Mouse (Mus musculus) liver, embryonic 14.5 days (tissue): ENCODE measurements around the gene B4galt3. TPM values are rescaled to one million over a fixed set of nuclear protein-coding genes. Genes with fewer than 3 reads are reported as not detected.

Experiments used
- ATAC-seq: fragments of 200-750 bp; cut with Nextera tagmentation; 2 replicates; pipeline ENCODE4 v1.8.0; 2017; ENCODE audit warnings: moderate number of reproducible peaks, mild to moderate bottlenecking, moderate library complexity; ENCODE audit not compliant: insufficient read depth
- DNase-seq, 3 experiments: peaks; one replicate each; pipeline ENCODE4 v3.0.0-alpha.2; 2012 to 2013; ENCODE audit warnings: low read depth in 3 of 3, low spot score in 3 of 3
- H3K27ac ChIP-seq: fragments of 300-500 bp; sonication (generic); 2 replicates; pipeline ENCODE4 v1.5.1; 2014; ENCODE audit warnings: moderate library complexity, mild to moderate bottlenecking, control low read depth, inconsistent platforms
- H3K27me3 ChIP-seq: fragments of 300-500 bp; sonication (generic); 2 replicates; pipeline ENCODE4 v1.6.1; 2014; ENCODE audit warnings: mild to moderate bottlenecking, low read length, moderate library complexity; ENCODE audit not compliant: control insufficient read depth, insufficient read depth
- H3K36me3 ChIP-seq: fragments of 300-500 bp; sonication (generic); replicated peaks from 2 replicates; pipeline ENCODE4 v1.6.1; 2014; ENCODE audit warnings: low read depth; ENCODE audit not compliant: control insufficient read depth, insufficient read depth
- H3K4me1 ChIP-seq, 2 experiments: fragments of 200-500 bp in 1 of 2; fragments of 300-500 bp in 1 of 2; sonication (generic) in 1 of 2; replicated peaks; 2 replicates each; pipeline ENCODE4 v1.6.1; 2012 to 2014; ENCODE audit warnings: antibody characterized with exemption in 1 of 2, inconsistent platforms in 1 of 2, low read length in 1 of 2; ENCODE audit not compliant: control insufficient read depth in 2 of 2, insufficient read depth in 2 of 2
- H3K4me2 ChIP-seq: fragments of 300-500 bp; sonication (generic); 2 replicates; pipeline ENCODE4 v1.6.1; 2014; ENCODE audit warnings: low read depth, mild to moderate bottlenecking, control low read depth, moderate library complexity
- H3K4me3 ChIP-seq, 2 experiments: fragments of 200-500 bp in 1 of 2; fragments of 300-500 bp in 1 of 2; sonication (generic) in 1 of 2; 2 replicates each; pipeline ENCODE4 v1.5.1; 2012 to 2014; ENCODE audit warnings: low read depth in 2 of 2, low read length in 2 of 2, mild to moderate bottlenecking in 2 of 2, control low read depth in 1 of 2, inconsistent platforms in 1 of 2, moderate library complexity in 1 of 2; ENCODE audit not compliant: insufficient read depth in 1 of 2
- H3K9ac ChIP-seq: fragments of 300-500 bp; sonication (generic); replicated peaks from 2 replicates; pipeline ENCODE4 v1.6.1; 2014; ENCODE audit warnings: mild to moderate bottlenecking, control low read depth, moderate library complexity
- H3K9me3 ChIP-seq: fragments of 300-500 bp; sonication (generic); 2 replicates; pipeline ENCODE4 v1.6.1; 2016; ENCODE audit warnings: low read length, mixed read lengths; ENCODE audit not compliant: control insufficient read depth
- CTCF ChIP-seq: IDR thresholded peaks from 2 replicates; pipeline ENCODE4 v1.5.1; 2016; ENCODE audit warnings: antibody characterized with exemption, low read depth, control low read depth
- EP300 ChIP-seq: IDR thresholded peaks from 2 replicates; pipeline ENCODE4 v1.6.1; 2016; ENCODE audit warnings: antibody characterized with exemption, low read depth
- WGBS: fragments of 180-500 bp; shearing (Covaris S2); extraction: QIAGEN DNeasy Blood & Tissue Kit; methylation state at CpG from one replicate; pipeline ENCODE4 v1.1.7; 2014; ENCODE audit not compliant: insufficient replicate concordance; 5-methylcytosine and 5-hydroxymethylcytosine counted together
- polyA plus RNA-seq, 2 experiments: library from polyadenylated mRNA; depleted of rRNA in 1 of 2; stranded (reverse) in 1 of 2; unstranded in 1 of 2; fragments of >200 nt; fragmentation: Nextera tagmentation in 1 of 2; extraction: Ambion mirVana in 1 of 2; gene quantifications; 2 replicates each; pipeline versions ENCODE4 v1.2.1 to v1.2.3; 2012 to 2014

B4galt3 gene
- polyA plus RNA-seq, 2 experiments: 12.7 to 14.5 TPM

DNA sequence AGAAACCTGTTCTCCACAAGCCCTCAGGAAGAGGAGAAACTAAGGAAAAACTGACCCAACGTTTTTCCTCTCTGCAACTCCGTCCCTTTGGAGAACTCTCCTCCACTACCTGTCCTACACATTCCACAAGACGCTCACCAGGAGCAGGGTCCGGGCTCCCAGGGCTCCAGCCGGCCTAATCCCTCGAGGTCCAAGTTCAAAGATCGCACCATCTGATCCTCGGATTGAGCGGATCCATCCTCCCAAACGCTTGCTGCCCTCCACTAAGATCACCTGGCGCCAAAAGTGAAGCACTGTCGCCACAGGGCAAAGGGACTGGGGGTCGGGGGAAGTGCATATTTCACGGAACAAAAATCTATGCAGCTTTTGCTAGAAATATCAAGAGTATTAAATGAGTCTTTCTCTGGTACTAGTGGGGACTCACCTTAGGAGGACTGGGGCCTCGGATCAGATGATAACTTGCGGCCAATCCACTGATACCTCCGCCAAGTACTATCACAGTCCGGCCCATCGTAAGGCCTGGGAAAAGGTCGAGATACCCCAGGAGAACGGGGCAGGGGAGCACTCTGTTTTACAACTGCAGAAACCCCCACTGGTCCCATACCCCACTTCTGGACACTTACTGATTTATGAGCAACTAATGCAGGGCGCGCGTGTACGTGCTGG lies 10.3 kb downstream of the B4galt3 start:
- Histone ChIP-seq H3K9me3 (no peaks in the 10 kb centered on the region), H3K4me2 (peak overlapping the region; percentile 95), H3K27me3 (no peaks in the 10 kb centered on the region), H3K36me3 (peaks cover 65% of the 10 kb centered on the region), H3K27ac (peak overlapping the region; percentile 96), H3K4me3 (peak overlapping the region; percentile 66 to 93), H3K9ac (peak overlapping the region; percentile 100), H3K4me1 (peaks cover 8 to 13% of the 10 kb centered on the region in 2 experiments; a peak in 3 of 4 replicates)
- TF ChIP-seq EP300: no peak
- no peak for TF ChIP-seq CTCF
- ATAC-seq: peak; percentile 56
- 1% methylated on average over 25 of the region's 25 CpGs for WGBS
- no peak for DNase-seq

DNA sequence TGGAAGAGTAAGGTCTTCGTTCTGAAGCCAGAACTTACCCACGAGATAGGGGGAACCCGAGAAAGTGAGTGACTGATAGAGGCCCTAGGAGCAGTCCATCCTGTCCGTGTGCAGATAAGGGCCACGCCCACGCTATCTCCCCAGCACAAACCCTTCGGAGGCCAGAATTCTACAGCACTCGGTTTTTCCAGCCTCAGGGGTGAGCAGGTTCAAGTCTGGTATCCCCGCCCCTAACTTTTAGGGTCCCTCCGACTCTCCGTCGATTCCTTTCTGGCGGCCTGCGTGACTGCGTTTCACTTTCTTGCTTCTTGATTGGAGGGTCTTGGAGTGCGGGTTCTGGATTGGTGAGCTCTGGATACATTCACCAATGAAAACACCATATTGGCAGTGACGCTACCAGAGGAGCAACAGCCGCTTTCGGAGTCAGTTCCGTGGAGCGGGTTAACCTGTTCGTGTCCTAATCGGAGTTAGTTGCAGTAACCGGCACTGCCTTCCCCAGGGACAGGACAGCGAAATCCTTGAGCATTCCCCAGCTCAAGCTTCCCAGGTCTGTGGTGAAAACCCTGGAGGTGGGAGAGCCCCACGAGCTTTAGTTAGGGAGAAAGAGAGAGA lies 10.9 kb downstream of the B4galt3 start, which contains the start of gene Ppox:
Gene Ppox, minus strand, starts transcription at position 271 of the 612 bp plus-strand sequence.
- Histone ChIP-seq H3K27ac (peak within 1 kb of the TSS; percentile 96), H3K27me3 (no peaks in the 10 kb centered on the region), H3K36me3 (peaks cover 59% of the 10 kb centered on the region), H3K4me3 (peak within 1 kb of the TSS; percentile 66 to 93), H3K4me2 (peak within 1 kb of the TSS; percentile 95), H3K9me3 (no peaks in the 10 kb centered on the region), H3K4me1 (peaks cover 8 to 13% of the 10 kb centered on the region in 2 experiments; a peak in 3 of 4 replicates), H3K9ac (peak within 1 kb of the TSS; percentile 100)
- WGBS: 1% methylated on average over 26 of the region's 26 CpGs
- DNase-seq (peak; percentile 99 to 100 (median 100)), ATAC-seq (peak; percentile 93)
- TF ChIP-seq CTCF: peak; percentile 19; the same call in 1 of the 2 replicates
- TF ChIP-seq EP300: peak; percentile 98

- TF ChIP-seq EP300: no peak
- TF ChIP-seq CTCF: peak; percentile 88
- H3K9me3 ChIP-seq: no peaks in the 10 kb centered on the region
- peak overlapping the region; percentile 66 to 93 for H3K4me3 ChIP-seq
- H3K9ac ChIP-seq: peak overlapping the region; percentile 100
- DNase-seq (peak; percentile 78 to 89 (median 80)), ATAC-seq (peak; percentile 46)
- H3K4me2 ChIP-seq: peak overlapping the region; percentile 78
- H3K36me3 ChIP-seq: peaks cover 54% of the 10 kb centered on the region
- H3K4me1 ChIP-seq: peaks cover 8 to 13% of the 10 kb centered on the region in 2 experiments; a peak in 3 of 4 replicates
- under 1% methylated on average over 10 of the region's 10 CpGs for WGBS
- peak overlapping the region; percentile 96 for H3K27ac ChIP-seq
- H3K27me3 ChIP-seq: no peaks in the 10 kb centered on the region
Measured at GRCm38 (mm10) chr1:171281528-171281923, 11.4 kb downstream of the B4galt3 start.

DNA sequence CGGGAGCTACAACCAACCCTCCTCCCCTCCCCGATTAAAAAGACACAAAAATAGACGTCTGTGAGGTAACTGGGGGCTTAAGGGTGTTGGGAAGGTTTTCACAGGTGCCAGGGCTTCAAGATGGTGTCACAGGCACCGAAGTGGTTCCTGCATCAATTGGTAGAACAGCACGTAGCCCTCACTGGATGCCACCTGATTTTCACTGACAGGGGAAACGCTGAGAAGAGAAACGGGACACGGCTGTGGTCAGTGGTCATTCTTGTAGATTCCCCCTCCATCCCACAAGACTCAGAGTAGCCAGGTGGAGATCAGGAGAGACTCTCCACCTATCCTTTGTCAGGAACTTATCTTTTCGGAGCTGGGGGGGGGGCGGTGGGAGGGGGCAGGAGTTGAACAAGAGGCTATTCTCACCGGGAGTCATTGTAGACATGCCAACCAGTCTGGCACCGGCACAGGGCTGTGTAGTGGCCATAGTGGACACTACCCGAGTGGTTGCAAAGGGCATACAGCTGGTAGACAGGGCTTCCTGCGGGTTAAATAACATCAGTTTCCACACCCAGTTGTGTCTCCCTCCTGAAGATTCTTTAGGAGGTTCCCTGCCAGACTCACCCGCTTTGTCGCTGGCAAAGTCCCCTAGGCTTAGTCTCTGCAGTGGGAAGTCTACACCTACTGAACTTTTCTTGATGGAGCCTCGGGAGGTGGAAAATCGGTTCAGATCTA lies 12.1 kb downstream of the B4galt3 start:
- 62% methylated on average over 18 of the region's 18 CpGs for WGBS
- Histone ChIP-seq H3K4me1 (peaks cover 11 to 15% of the 10 kb centered on the region in 2 experiments), H3K27me3 (no peaks in the 10 kb centered on the region), H3K9ac (peak overlapping the region; percentile 100), H3K9me3 (no peaks in the 10 kb centered on the region), H3K4me3 (peak overlapping the region; percentile 66 to 93), H3K27ac (peak overlapping the region; percentile 96), H3K36me3 (peaks cover 47% of the 10 kb centered on the region), H3K4me2 (peak overlapping the region; percentile 78)
- ATAC-seq: no peak
- TF ChIP-seq EP300 (no peak), CTCF (no peak)
- no peak for DNase-seq
